Mouse (Mus musculus) liver, embryonic 11.5 days (tissue): ENCODE data around the gene Rbm26. TPM values are rescaled to one million over a fixed set of nuclear protein-coding genes. Genes with fewer than 3 reads are reported as not detected.

ENCODE experiments used
- ATAC-seq: fragments of 200-750 bp; cut with Nextera tagmentation; replicated peaks from 2 replicates; pipeline ENCODE4 v1.8.0; 2017; ENCODE audit warnings: moderate number of reproducible peaks, mild to moderate bottlenecking, moderate TSS enrichment, moderate library complexity; ENCODE audit not compliant: low FRiP score
- DNase-seq: peaks from one replicate; pipeline ENCODE4 v3.0.0-alpha.2; 2017; ENCODE audit warnings: low spot score
- H3K27ac ChIP-seq: fragments of 300-500 bp; sonication (generic); 2 replicates; pipeline ENCODE4 v1.5.1; 2014; ENCODE audit warnings: mild to moderate bottlenecking, low read depth, low read length, control low read depth
- H3K27me3 ChIP-seq: fragments of 300-500 bp; sonication (generic); replicated peaks from 2 replicates; pipeline ENCODE4 v1.6.1; 2014; ENCODE audit warnings: low read length, mixed read lengths; ENCODE audit not compliant: control insufficient read depth, insufficient read depth
- H3K36me3 ChIP-seq: fragments of 300-500 bp; sonication (generic); 2 replicates; pipeline ENCODE4 v1.6.1; 2014; ENCODE audit warnings: mild to moderate bottlenecking, low read length, moderate library complexity, mixed read lengths; ENCODE audit not compliant: control insufficient read depth, insufficient read depth
- H3K4me1 ChIP-seq: fragments of 300-500 bp; sonication (generic); replicated peaks from 2 replicates; pipeline ENCODE4 v1.6.1; 2014; ENCODE audit warnings: low read length, mixed read lengths; ENCODE audit not compliant: control insufficient read depth, insufficient read depth
- H3K4me2 ChIP-seq: fragments of 300-500 bp; sonication (generic); 2 replicates; pipeline ENCODE4 v1.6.1; 2014; ENCODE audit warnings: mild to moderate bottlenecking, control low read depth, moderate library complexity
- H3K4me3 ChIP-seq: fragments of 300-500 bp; sonication (generic); 2 replicates; pipeline ENCODE4 v1.5.1; 2014; ENCODE audit warnings: low read depth, low read length, control low read depth
- H3K9ac ChIP-seq: fragments of 300-500 bp; sonication (generic); 2 replicates; pipeline ENCODE4 v1.6.1; 2014; ENCODE audit warnings: low read depth, low read length, control low read depth
- H3K9me3 ChIP-seq: fragments of 300-500 bp; sonication (generic); 2 replicates; pipeline ENCODE4 v1.6.1; 2016; ENCODE audit warnings: low read length, inconsistent platforms, mixed read lengths; ENCODE audit not compliant: control insufficient read depth
- WGBS: fragments of 180-500 bp; shearing (Covaris S2); extraction: QIAGEN DNeasy Blood & Tissue Kit; methylation state at CpG from one replicate; pipeline ENCODE4 v1.1.7; 2014; 5-methylcytosine and 5-hydroxymethylcytosine counted together
- polyA plus RNA-seq: library from polyadenylated mRNA; unstranded; fragments of >200 nt; fragmentation: Nextera tagmentation; extraction: Ambion mirVana; gene quantifications from 2 replicates; pipeline ENCODE4 v1.2.1, GENCODE M21; 2014

The Rbm26 gene
- polyA plus RNA-seq, 1 experiment from 2014 or later = 28.7 TPM

- Histone ChIP-seq H3K9me3 (no peaks in the 10 kb centered on the region), H3K36me3 (peaks cover 6% of the 10 kb centered on the region), H3K9ac (no peak overlapping the region), H3K4me1 (no peaks in the 10 kb centered on the region), H3K4me2 (no peak overlapping the region), H3K27ac (no peak overlapping the region), H3K27me3 (no peaks in the 10 kb centered on the region), H3K4me3 (no peak overlapping the region)
- DNase-seq = no peak
- WGBS = 91% methylated on average over 9 of the region's 9 CpGs
- ATAC-seq = no peak
Measured at GRCm38 (mm10) chr14:105124513-105124912, 52.6 kb downstream of the Rbm26 start.

DNA sequence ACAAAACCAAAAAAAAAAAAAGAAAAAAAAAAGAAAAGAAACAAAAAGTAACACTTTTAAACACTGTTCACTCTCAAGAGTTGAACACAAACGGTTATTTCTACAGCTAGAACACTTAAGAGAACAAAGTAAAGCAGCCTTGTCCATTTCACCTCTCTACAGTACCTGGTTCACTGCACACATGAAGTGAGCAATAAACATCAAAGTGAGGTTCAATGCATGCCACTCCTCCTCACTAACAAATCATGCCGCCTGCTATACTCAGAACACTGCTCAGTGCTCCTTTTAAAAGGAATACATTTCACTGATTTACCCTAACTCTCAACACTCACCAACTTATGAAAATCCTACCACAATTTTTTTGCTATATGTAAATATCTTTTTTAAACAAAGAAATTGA, 61.7 kb downstream of the Rbm26 start:
- H3K36me3 ChIP-seq = peaks cover 10% of the 10 kb centered on the region
- 92% methylated on average over 2 of the region's 2 CpGs for WGBS
- no peaks in the 10 kb centered on the region for H3K4me1 ChIP-seq
- H3K4me2 ChIP-seq = no peak overlapping the region
- ATAC-seq = no peak
- no peak overlapping the region for H3K9ac ChIP-seq
- H3K27ac ChIP-seq = no peak overlapping the region
- no peaks in the 10 kb centered on the region for H3K27me3 ChIP-seq
- H3K9me3 ChIP-seq = no peaks in the 10 kb centered on the region
- no peak for DNase-seq
- no peak overlapping the region for H3K4me3 ChIP-seq

DNA sequence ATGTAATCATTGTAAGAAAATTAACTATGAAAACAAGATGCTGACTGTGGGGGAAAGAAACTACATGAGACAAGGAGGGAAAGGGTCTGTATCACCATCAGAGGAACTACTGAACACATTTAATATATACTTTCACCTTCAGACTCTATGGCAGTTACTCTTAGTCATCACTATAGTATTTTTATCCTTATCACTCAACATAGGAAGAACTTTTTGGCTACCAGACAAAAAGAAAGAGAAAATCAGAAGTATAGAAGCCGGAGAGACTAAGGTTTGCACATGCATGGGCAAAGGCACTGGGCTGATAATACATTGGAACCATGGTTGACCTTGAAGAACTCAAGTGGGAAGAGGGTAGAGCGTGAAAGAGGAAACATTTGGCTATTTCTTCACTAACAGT, 70.9 kb downstream of the Rbm26 start:
- no peak overlapping the region for H3K4me3 ChIP-seq
- no peak overlapping the region for H3K4me2 ChIP-seq
- H3K4me1 ChIP-seq = no peaks in the 10 kb centered on the region
- no peak overlapping the region for H3K9ac ChIP-seq
- WGBS = 92% methylated on average over 2 of the region's 2 CpGs
- no peaks in the 10 kb centered on the region for H3K9me3 ChIP-seq
- DNase-seq = no peak
- H3K36me3 ChIP-seq = no peaks in the 10 kb centered on the region
- no peak for ATAC-seq
- H3K27me3 ChIP-seq = no peaks in the 10 kb centered on the region
- no peak overlapping the region for H3K27ac ChIP-seq

GRCm38 (mm10) chr14:105098861-105099260, 78.3 kb downstream of the Rbm26 start:
- Histone ChIP-seq H3K9me3 (no peaks in the 10 kb centered on the region), H3K4me1 (no peaks in the 10 kb centered on the region), H3K27me3 (no peaks in the 10 kb centered on the region), H3K9ac (no peak overlapping the region), H3K36me3 (no peaks in the 10 kb centered on the region), H3K4me3 (no peak overlapping the region), H3K4me2 (no peak overlapping the region), H3K27ac (no peak overlapping the region)
- 77% methylated on average over 7 of the region's 7 CpGs for WGBS
- no peak for ATAC-seq
- DNase-seq = no peak

- Histone ChIP-seq H3K36me3 (no peaks in the 10 kb centered on the region), H3K9me3 (no peaks in the 10 kb centered on the region), H3K27ac (no peak overlapping the region), H3K4me1 (no peaks in the 10 kb centered on the region), H3K27me3 (no peaks in the 10 kb centered on the region), H3K4me3 (no peak overlapping the region), H3K4me2 (no peak overlapping the region), H3K9ac (no peak overlapping the region)
- no peak for DNase-seq
- WGBS = 38% methylated on average over 3 of the region's 3 CpGs
- ATAC-seq = no peak
Measured at GRCm38 (mm10) chr14:105096221-105096620, 80.9 kb downstream of the Rbm26 start.

DNA sequence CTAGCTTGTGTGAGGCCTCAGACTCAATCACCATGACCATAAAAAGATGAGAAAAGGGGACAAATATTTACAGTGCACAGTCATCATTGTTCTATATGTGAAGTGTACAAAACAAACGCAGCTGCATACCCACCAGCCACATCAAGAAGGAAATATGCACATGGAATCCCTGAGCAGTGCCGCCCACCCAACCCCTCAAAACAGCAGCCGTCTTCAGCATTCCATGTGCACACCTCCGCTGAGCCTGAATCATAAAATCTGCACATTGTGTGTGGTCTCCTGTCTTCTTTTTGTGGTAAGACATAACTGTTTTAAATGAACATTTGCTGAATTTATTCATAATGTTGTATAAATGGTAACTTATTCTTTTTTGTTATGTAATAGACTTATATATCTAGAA, 90.1 kb downstream of the Rbm26 start:
- Histone ChIP-seq H3K36me3 (no peaks in the 10 kb centered on the region), H3K4me1 (no peaks in the 10 kb centered on the region), H3K4me3 (no peak overlapping the region), H3K9me3 (no peaks in the 10 kb centered on the region), H3K27ac (no peak overlapping the region), H3K27me3 (no peaks in the 10 kb centered on the region), H3K4me2 (no peak overlapping the region), H3K9ac (no peak overlapping the region)
- 85% methylated on average over 4 of the region's 4 CpGs for WGBS
- DNase-seq (no peak), ATAC-seq (no peak)

DNA sequence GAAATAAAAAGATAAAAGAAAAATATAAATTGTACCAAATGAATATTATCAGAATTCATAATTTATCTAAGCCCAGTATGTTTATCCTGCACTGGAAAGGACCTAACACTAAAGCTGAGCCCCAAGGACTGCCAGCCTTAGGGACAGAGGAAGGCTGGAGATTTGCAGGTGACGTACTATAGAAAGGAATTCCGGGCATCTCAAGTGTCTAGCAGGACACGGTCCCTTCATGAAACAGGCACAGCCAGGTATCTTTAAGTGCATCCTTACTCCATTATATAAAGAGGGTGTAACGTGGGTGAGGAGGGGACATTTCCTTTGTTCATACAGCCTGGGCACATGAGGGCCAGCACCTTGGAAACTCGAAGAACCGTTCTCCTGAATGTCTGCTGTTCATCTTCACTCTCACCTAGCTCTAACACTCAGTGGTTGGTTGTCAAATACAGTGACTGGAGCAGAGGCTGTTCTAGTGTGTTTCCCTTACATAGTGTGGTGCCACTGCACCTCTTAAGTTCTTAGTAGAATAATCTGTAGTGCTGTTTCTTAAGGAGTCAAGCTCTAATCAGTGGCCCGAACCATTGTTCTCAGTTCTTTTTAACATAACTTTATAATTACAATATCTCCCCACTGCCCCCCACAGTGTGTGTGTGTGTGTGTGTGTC, 91.7 kb downstream of the Rbm26 start:
- no peak for ATAC-seq
- Histone ChIP-seq H3K4me1 (no peaks in the 10 kb centered on the region), H3K9me3 (no peaks in the 10 kb centered on the region), H3K4me3 (no peak overlapping the region), H3K36me3 (no peaks in the 10 kb centered on the region), H3K4me2 (no peak overlapping the region), H3K27ac (no peak overlapping the region), H3K9ac (no peak overlapping the region), H3K27me3 (no peaks in the 10 kb centered on the region)
- DNase-seq = no peak
- 71% methylated on average over 7 of the region's 7 CpGs for WGBS

- DNase-seq (no peak), ATAC-seq (no peak)
- Histone ChIP-seq H3K4me3 (no peak overlapping the region), H3K27me3 (no peaks in the 10 kb centered on the region), H3K4me1 (no peaks in the 10 kb centered on the region), H3K4me2 (no peak overlapping the region), H3K27ac (no peak overlapping the region), H3K9ac (no peak overlapping the region), H3K9me3 (no peaks in the 10 kb centered on the region), H3K36me3 (no peaks in the 10 kb centered on the region)
- 59% methylated on average over 8 of the region's 8 CpGs for WGBS
Measured at GRCm38 (mm10) chr14:105084757-105085330, 92.3 kb downstream of the Rbm26 start.

DNA sequence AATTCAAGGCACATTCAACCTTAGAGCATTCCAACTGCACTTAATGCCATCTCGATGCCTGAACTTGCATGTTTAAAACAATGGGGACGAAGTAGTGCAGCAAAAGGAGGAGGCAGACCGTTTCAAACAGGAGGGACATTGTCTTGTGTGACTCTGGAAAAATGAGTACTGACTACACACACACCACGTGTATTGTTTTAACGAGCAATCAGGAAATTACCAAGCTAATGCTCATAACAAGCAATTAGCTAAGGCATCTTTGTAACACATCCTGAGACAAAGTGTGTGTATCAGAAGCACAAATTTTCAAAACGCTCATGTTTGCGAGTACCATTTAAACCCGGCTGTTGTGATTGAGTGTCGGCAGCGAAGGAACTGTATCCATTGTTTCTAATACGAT, 93.0 kb downstream of the Rbm26 start:
- WGBS = 86% methylated on average over 11 of the region's 11 CpGs
- ATAC-seq (no peak), DNase-seq (no peak)
- Histone ChIP-seq H3K9ac (no peak overlapping the region), H3K4me3 (no peak overlapping the region), H3K4me1 (no peaks in the 10 kb centered on the region), H3K36me3 (no peaks in the 10 kb centered on the region), H3K9me3 (no peaks in the 10 kb centered on the region), H3K4me2 (no peak overlapping the region), H3K27me3 (no peaks in the 10 kb centered on the region), H3K27ac (no peak overlapping the region)
